Mouse (Mus musculus) spleen, postnatal 10 days (tissue): Measurements from ENCODE around the gene Pak1ip1.
"Not testable (repeated sequence)": the region's sequence is repeated elsewhere in the genome, so short reads cannot be mapped to it uniquely, and the experiment has no call there.

Experiments used
- DNase-seq, 2 experiments: peaks; one replicate each; pipeline ENCODE4 v3.0.0; 2021 to 2022; ENCODE audit warnings: low spot score in 2 of 2

Gene Pak1ip1

DNA sequence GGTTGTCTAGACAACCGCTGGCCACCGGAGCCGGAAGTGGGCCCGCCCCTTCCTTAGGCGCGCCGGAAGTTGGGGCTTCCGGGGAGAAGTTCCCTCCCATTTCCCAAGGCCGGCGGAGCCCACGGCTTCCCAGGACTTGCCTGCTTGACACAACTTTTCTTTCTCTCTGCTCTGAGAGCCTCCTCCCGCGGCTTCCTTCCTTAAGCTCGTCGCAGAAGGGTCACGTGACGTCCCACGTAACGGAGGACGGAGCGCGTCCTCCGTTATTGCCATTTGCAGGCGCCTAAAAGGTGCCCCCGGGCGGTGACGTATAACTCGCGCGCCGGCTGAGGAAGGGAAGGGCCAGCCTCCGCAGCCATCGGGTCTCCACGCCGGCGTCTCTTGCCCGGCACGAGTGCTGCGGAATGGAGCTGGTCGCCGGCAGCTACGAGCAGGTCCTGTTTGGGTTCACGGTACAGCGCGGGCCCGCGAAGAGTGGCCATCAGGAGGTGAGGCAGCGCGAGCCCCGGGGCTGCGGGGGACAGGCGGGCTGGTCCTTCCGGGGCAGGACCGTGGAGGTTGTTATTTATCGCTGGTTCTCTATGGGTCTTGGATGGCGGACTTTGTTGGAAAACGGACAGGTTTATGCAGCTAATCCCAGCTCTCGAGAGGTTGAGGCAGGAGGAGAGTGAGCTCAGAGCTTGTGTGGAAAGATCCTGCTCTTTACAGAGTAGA lies at the start of gene Pak1ip1:
Pak1ip1 (plus strand) TSS at position 98 of the 714 bp plus-strand sequence.
- DNase-seq: peak; percentile 94

DNA sequence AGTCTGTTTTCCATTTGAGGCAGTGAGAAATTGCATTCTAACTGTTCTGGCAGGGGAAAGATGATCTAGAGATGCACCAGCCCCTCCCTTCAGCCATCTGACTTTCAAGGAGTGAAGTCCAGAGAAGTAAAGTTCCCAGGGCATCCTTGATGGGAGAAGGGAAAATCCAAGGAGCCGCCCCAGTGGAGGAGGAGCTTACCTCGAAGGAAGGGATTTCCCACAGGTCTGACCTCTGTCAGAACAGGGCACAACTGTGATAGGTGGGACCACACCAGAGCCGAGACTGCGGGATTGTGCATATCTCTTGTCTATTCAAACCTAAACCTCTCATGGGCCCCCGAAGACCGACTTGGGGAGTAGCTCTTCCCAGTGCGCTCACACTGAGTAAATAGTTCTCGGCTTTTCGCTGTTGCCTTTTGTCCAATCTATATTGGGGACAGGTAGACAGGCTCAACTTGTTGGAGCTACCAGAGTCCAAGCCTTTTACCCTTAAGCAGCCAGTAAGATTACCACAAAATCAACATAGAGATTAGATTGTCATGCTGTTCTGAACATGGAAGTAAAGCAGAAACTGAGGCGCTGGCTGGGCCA lies 49.3 kb upstream of the Pak1ip1 start:
- no peak for DNase-seq

DNA sequence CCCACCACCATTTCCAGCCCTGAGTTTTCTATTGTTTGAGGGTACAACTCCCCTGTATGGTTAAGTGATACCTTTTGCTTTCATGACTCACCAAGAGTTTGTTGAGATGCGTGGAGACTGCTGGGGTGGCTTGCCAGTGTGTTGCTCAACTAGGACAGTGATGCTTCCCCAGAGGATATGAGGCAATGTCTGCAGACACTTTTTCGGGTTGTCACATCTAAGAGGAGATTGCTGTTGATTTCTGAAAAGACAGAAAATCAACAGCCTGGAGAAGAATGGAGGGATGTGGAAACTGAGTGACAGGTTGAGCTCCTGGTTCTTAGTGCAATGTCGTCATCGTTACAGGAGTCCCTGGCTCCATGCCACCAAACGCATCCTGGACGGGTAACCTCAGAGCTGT lies 47.6 kb upstream of the Pak1ip1 start:
- DNase-seq: no peak

DNA sequence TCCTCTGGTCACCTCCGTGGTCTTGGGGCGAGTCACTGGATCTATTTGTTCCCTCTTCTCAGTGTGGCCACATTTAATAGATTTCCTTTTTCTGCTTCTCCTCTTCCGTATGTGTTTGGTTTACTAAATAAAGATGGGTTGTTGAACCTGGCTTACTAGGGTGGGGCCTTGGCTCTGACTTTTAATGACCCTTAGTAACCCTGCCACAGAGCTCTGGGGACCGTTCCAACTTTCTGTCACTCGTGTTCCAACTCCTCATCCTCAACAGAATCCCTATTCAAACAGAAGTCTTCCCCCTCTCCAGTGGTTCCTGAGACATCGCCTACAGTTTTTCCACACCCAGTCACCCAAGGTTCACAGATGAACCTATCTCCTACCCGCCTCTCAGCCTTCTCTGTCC lies 45.0 kb upstream of the Pak1ip1 start:
- DNase-seq: no peak

DNA sequence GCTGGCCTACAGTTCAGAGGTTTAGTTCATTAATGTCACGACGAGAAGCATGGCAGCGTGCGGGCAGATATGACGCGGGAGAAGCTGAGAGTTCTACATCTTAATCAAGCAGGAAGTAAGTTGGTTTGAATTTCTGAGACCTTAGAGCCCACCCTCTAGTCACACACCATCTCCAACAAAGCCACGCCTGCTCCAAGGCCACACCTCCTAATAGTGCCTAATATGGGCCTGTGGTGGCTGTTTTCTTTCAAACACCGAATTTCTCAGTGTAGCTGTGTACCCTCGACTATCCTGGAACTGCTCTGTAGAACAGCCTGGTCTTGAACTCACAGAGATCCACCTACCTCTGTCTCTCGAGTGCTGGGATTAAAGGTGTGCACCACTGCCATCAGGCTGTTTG lies 33.2 kb upstream of the Pak1ip1 start:
- no peak for DNase-seq

DNA sequence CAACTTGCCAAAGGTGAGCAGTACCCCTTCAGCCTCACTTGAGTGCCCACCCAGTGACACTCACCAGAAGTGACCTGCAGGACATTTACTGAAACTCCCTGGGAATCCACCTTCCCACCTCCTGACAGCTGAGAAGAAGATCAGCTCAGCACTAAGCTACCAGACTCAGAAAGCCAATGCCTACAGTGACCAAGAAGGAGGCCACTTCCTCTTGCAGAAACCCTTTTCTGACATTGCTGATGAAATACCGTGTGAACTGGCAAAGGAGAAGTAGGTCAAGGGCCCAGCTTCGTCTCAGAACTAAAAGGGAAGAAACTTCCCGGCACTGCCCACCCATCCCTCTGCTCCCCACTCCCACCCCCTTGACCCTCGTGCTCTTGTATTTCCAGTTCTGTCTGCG lies 32.3 kb upstream of the Pak1ip1 start:
- no peak for DNase-seq

DNA sequence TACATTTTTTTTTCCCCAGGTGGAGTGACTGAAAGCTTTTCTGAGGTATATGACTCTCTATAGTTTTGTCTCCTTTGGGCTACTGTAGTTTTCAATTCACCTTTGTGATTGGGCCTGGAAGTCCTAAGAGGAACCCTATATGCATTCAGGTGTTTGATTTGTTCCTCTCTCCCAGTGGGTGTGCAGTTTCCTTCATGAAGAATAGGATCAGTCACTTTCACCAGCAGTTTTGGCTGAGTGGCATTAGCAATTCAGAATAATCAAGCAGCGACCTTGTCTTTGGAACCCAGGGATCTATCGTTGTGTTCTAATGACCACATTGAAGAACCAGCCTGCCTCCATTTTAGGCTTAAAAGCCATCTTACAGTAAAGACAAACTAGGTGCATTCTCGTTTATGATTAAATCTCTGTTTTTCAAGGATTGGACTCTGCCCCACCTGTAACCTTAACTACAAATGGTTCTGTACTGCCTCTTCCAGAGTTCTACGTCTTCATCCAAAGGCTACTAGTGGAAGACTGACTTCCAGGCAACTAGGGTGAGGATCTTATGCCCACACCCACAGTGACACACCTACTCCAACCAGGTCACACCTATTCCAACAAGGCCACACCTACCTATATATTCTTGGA lies 30.9 kb upstream of the Pak1ip1 start:
- DNase-seq: no peak

DNA sequence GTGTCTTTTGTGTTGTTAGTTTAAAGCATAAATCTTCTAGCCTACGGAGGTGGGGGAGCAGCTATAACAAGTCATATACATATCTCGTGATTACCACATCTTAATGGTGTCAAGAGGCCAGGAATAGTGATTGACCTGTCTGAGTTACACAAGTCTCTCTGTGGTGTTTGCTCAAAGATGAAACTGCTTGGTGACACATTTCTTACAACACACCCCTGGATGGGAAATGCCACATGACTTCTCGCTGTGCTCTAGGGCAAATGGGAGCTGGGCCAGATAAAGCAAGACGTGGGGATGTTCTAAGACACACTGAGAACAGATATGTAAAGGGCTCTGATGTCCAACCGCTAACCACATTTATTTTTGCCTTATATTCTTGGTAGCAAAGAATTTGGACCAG lies 29.6 kb upstream of the Pak1ip1 start:
- no peak for DNase-seq

DNA sequence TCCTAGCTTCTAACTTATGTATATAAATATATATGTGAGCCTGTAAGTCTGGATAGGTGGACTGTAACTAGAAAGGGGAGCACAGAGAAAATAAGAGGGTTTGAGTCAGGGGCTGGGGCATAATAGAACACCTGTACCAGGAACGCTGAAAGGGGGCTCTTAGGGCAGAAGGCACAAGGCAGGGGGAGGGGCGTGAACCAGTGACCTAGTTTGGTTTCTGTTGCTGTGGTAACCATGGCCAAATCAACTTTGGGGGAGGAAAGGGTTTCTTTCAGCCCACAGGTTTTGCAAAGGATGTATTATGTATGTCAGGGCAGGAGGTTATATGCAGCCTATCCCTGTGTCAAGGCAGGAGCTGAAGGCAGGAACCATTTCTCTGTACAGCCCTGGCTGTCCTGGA lies 29.0 kb upstream of the Pak1ip1 start:
- DNase-seq: no peak

DNA sequence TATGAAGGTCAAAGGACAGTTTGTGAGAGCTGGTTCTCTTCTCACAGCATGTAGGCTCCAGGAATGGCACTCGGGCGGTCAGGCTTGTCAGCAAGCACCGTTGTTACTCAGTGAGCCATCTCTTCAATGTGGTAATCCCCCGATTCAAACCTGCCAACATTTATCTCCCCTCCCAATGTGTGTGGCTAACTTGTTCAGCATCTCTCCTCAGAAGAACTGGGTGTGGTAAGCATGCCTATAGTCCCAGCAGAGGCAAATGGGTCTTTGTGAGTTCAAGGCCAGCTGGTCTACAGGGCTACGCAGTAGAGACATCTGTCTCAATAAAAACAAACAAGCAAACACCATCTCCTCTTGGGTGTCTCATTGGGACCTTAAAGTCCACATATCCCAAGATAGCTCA lies 27.8 kb upstream of the Pak1ip1 start:
- no peak for DNase-seq

DNA sequence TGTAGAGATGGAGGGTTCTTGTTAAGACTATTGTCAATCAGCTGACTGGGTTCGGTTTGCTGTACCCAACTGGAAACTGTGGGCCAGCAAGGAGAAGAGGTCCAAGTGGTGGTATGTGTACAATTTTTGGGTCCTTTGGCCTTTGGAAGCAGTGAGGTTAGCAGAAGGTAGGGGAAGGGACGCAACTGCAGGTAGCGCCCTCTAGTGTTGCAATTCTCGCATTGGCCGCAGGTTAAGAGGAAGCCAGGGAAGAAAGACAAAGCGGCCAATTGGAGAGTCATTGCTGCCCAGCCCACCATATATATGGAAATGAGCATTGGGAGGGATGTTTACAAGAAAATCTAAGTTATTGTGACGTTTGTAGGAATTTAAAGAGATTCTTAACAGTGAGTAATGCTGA lies 23.2 kb upstream of the Pak1ip1 start:
- DNase-seq: peak; percentile 45 to 71

DNA sequence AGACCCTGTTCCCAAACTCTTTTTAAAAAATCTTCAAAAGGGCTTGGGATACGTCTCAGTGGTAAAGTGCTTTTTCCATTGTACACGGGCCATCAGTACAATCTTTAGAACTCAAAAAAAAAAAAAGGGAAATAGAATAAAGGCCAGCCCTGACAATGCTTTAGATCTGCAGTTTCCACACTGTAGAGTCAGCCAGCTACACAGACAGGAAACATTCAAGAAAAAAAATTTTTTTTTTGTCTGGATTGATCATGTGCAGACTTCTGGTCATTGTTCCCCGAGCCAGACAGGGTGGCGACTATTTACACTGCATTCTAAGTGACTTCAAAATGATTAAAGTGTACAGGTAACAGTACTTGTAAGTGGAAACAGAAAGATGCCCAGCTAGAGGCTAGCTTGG lies 22.2 kb upstream of the Pak1ip1 start:
- DNase-seq: no peak

DNA sequence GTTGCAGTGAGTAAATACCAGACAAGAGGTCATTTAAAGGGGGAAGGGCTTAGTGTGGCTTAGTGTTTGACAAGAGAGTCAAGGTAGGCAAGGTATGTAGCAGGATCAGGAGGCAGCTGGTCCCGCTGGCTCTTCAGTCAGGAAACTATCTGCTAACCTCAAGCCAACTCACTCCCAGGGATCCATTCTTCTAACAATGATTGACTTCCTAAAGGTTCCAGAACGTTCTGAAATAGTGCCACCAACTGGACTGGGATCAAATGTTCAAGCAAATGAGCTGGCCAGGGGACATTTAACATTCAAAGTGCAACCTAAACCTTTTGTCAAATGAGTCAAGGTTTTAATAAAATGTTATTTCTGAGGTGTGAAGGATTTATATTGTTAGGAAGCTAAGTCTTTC lies 21.5 kb upstream of the Pak1ip1 start:
- no peak for DNase-seq

DNA sequence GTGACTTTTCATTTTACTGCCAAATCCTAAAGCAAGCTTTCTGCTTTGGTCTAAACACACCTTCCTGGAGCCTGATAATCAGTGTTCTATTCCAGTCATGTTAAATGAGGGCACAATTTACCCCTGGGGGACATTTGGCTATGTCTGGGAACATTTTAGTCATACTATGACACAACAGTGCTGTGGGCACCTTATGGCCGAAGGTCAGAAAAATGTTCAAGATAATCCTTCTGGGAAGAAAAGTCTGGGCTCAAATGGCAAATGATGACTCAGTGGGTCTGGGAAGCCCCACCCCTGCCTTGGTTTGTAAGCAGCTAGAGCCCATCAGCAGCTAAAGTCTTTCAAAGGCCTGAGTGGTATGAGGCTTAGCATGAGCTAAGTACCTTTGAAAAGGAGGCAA lies 18.1 kb upstream of the Pak1ip1 start:
- no peak for DNase-seq

DNA sequence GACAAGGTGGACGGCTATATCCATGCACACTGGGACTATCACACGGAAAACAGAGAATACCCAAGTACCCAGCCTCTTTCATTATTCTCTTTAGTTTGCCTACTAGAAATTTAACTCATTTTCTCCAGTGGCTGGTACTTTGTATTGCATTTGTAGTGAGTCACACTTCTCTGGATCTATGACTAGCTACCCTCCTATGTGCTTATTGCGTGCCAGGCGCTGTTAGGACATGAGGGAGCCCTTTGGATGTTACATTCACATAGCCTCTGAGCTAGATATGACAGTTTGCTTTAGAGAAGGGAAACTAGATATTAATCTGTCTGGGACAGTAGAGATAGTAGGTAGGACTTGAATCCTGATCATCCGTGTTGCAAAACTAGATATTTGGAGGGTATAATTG lies 14.7 kb upstream of the Pak1ip1 start:
- no peak for DNase-seq

DNA sequence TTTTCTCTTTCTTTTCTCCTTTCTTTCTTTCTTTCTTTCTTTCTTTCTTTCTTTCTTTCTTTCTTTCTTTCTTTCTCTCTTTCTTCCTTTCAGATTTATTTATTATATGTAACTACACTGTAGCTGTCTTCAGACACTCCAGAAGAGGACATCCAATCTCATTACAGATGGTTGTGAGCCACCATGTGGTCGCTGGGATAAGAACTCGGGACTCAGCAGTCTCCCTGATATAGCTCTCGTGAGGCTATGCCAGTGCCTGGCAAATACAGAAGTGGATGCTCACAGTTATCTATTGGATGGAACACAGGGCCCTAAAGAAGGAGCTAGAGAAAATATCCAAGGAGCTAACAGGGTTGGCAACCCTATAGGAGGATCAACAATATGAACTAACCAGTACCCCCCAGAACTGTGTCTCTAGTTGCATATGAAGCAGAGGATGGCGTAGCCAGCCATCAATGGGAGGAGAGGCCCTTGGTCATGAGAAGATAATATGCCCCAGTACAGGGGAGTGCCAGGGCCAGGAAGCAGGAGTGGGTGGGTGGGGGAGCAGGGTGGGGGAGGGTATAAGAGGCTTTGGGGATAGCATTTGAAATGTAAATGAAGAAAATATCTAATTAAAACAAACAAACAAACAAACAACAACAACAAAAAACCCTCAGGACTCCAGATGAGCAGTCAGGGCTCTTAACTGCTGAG lies 13.1 kb upstream of the Pak1ip1 start:
- DNase-seq: peak in 1 of 2 experiments; percentile 58

DNA sequence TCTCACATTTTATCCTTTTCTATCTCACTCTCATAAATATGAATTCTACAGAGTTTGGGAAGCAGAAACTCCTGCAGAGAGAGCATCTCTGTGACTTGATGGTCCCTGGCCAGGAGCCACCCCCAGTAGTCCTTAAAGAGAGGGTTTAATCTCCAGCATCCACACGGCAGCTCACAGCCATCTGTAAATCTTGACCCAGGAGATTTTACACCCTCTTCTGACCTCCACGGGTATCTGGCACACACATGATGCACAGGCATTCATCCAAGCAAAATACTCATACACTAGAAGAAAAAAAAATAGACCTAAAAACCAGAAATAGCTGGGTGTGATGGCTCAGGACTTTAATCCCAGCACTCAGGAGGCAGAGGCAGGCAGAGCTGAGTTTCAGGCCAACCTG lies 12.4 kb upstream of the Pak1ip1 start:
- DNase-seq: peak in 1 of 2 experiments; percentile 45

DNA sequence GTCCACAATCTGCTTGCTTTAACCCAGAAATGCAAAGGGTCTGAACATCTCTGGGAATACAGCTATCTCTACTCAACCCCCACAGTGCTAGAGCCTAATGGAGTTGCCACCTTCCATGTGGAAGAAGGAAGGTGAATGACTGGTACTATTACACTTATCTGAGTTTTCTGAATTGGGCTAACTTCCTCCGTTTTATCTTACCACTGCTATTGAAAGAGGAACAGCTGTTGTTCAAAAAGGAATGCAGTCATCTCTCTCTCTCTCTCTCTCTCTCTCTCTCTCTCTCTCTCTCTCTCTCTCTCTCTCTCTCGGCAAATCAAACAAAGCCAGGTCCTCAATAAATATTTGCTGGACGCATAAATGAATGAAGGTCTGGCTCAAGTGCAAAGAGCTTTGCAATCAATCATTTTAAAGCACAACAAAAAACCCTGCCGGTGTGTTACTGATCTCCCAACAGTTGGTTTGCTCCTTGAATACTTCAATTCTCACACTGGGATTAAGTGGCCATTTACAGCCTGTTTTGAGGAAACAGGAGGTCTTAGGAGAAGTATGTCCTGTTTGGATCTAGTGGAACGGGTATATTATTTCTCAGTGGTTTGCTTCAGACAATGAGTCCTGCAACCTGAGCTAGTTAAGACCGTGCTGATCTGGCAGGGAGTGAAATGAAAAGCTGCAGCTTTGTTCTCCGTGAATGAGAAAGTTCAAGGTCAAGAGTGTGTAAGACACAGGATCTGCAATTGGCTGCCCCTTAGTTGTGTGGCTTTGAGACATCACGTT lies 6.1 kb upstream of the Pak1ip1 start:
- DNase-seq: no peak

DNA sequence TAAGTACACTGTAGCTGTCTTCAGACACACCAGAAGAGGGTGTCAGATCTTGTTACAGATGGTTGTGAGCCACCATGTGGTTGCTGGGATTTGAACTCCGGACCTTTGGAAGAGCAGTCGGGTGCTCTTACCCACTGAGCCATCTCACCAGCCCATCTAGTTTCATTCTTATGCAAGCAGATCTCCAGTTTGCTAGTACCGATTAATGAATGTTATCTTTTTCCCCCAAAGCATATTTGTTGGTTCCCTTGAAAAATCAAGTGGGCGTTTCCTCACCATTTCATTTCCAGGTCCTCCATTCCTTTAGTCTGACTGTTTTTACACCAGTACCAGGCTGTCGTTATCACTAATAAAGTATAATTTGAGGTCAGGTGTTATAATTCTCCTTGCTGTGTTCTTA lies 2.3 kb upstream of the Pak1ip1 start:
- not testable (repeated sequence) for DNase-seq

DNA sequence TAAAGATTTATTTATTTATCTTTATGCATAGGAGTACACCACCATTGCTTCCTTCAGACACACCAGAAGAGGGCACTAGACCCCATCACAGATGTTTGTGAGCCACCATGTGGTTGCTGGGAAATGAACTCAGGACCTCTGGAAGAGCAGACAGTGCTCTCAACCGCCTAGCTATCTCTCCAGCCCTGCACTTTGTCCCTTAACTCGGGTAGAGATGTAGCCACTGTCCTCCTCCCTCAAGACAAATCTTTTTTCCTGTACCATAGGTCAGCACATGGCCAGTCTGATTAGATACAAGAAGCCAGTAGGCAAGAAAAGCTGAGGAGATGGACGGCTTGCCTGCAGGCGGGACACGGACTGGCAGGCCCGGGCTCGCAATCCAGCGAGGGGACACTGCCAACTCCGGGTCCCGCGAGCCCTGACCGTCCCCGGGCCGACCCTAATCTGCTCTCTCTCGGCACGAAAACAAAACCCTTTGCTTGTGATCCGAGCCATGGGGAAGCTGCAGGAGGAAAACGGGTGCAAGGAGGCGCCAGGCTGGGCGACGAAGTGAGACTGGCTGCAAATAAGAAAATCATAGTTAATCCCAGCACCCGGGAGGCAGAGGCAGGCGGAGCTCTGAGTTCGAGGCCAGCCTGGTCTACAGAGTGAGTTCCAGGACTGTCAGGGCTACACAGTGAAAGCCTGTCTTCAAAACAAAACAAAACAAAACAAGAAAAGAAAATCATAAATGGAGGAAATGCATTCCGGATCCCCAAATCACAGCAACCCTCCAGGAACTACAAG lies 490 bp upstream of the Pak1ip1 start:
- DNase-seq: peak; percentile 34 to 48

DNA sequence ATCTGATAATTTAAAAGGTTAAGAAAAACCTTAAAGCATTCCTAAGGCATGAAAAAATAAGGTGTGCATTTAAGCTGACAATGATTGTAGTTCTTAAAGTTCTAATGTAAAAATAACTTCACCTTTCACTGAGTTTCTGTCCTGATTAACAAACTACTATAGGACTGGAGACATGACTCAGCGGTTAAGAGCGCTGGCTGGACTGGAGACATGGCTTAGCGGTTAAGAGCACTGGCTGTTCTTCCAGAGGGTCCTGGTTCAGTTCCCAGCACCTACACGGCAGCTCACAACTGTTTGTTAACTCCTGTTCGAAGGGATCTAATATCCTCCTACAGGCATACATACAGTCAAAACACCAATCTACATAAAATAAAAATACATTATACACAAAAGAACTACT lies 1.2 kb downstream of the Pak1ip1 start:
- no peak for DNase-seq
